Comparison of ENCODE assay signal across 9 mouse cellular contexts in the genomic region with DNA sequence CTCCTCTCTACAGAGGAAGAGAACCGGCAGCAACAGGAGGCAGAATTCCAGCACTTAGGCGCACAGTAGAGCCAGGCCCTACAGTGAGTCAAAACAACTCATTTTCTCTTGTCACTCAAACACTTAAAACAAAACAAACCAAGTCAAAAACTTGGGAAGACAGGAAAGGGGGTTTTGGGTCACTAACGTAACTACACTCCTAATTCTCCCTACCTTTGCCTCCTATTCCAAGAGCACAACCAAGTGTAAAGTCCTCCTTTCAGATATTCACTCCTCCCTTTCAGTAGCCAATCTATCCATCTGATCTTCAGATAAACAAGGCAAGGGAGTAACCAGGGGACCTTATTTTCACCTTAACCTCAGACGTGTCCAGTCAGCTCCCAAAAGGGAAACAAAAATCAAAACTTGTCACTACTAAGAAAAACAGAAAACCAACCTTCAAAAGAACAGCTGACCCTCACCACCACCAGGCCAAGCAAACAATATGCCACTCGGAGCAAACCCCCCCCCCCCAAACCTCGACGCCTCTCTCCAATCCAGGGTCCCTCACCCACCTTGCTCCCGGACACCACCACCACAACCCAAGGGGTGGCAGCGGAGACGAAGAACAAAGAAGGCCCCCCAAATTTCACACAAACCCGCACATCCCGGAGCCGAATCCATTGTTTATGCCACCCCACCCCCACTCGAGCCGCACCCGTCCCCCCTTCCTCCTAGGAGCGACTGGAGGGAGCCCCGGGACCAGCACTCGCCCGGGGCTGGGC. TPM values are rescaled to one million over a fixed set of nuclear protein-coding genes. Genes with fewer than 3 reads are reported as not detected.
DNase-seq lines count a peak whose midpoint lies in the region; ATAC-seq and TF ChIP-seq lines count a peak whose summit lies in the region.
"Had no signal": no experiment of that assay in that cellular context is flagged by ENCODE, and none has a peak within 500 bp of the region (broad histone marks: within the 10 kb centered on the region; RNA-seq: fewer than 3 reads in every experiment).

No protein-coding gene starts in this region.

- no peak for ATAC-seq in forebrain, embryonic 15.5 days (replicated peaks)
- ATAC-seq in limb, embryonic 15.5 days (ENCODE audit: insufficient number of reproducible peaks, low FRiP score, low TSS enrichment, low read depth): no peak; the same call in 1 of the 2 replicates

- peaks cover 20% of the 10 kb centered on the region for H3K36me3 ChIP-seq in ES-Bruce4 (ENCODE audit: control insufficient read depth, insufficient read depth, low read length, poor library complexity, severe bottlenecking)
- H3K36me3 ChIP-seq in forebrain, embryonic 15.5 days: peaks cover 29% of the 10 kb centered on the region
- H3K36me3 ChIP-seq in limb, embryonic 15.5 days: peaks cover 29% of the 10 kb centered on the region

- WGBS in forebrain, embryonic 15.5 days: 1% methylated on average over 18 of the region's 20 CpGs
- 3% methylated on average over 19 of the region's 20 CpGs for WGBS in limb, embryonic 15.5 days

- no peak for TF ChIP-seq EP300 in ES-Bruce4 (IDR thresholded peaks at IDR 0.05; ENCODE audit: insufficient read depth, low read depth, low read length)

- TF ChIP-seq CTCF in ES-Bruce4 (IDR thresholded peaks at IDR 0.05; ENCODE audit: low read depth, low read length): no peak

- H3K9me3 ChIP-seq in ES-Bruce4 (replicated peaks; ENCODE audit: control insufficient read depth, insufficient read depth, low read length, poor library complexity, severe bottlenecking): no peaks in the 10 kb centered on the region
- no peaks in the 10 kb centered on the region for H3K9me3 ChIP-seq in forebrain, embryonic 15.5 days
- H3K9me3 ChIP-seq in limb, embryonic 15.5 days: no peaks in the 10 kb centered on the region

- peak; percentile 78 for DNase-seq in heart, adult 11 months
- no peak for DNase-seq in heart, adult 18-20 months
- no peak for DNase-seq in right cerebral cortex, adult 2 months (ENCODE audit: low spot score in 2 of 2)
- DNase-seq in left cerebral cortex, postnatal 36 days (ENCODE audit: low spot score in 2 of 2): no peak
- no peak for DNase-seq in urinary bladder, adult 2 months (ENCODE audit: low spot score)

- TF ChIP-seq POLR2A in ES-Bruce4 (IDR thresholded peaks at IDR 0.05; ENCODE audit: insufficient read depth, low read length): no peak

- H3K4me3 ChIP-seq in ES-Bruce4 (ENCODE audit: low read depth, low read length): peak overlapping the region; percentile 86
- peak overlapping the region; percentile 78 for H3K4me3 ChIP-seq in forebrain, embryonic 15.5 days
- peak overlapping the region; percentile 95 for H3K4me3 ChIP-seq in limb, embryonic 15.5 days

- peaks cover under 1% of the 10 kb centered on the region for H3K4me1 ChIP-seq in ES-Bruce4 (ENCODE audit: control insufficient read depth, insufficient read depth, low read length)
- H3K4me1 ChIP-seq in forebrain, embryonic 15.5 days: peaks cover 36% of the 10 kb centered on the region
- H3K4me1 ChIP-seq in limb, embryonic 15.5 days: peaks cover 21% of the 10 kb centered on the region

- intact Hi-C loops in left cerebral cortex, postnatal 36 days (cut with DNase I): no loop called here

- peak overlapping the region; percentile 88 for H3K9ac ChIP-seq in ES-Bruce4 (ENCODE audit: low read depth, poor library complexity, severe bottlenecking)
- peak overlapping the region; percentile 95 for H3K9ac ChIP-seq in forebrain, embryonic 15.5 days (replicated peaks)
- peak overlapping the region; percentile 94 for H3K9ac ChIP-seq in limb, embryonic 15.5 days

- H3K27ac ChIP-seq in ES-Bruce4 (ENCODE audit: insufficient read depth, low read length): peak overlapping the region; percentile 2; the same call in 1 of the 2 replicates
- peak overlapping the region; percentile 95 for H3K27ac ChIP-seq in forebrain, embryonic 15.5 days (replicated peaks)
- H3K27ac ChIP-seq in limb, embryonic 15.5 days: peak overlapping the region; percentile 89

- H3K4me2 ChIP-seq in forebrain, embryonic 15.5 days (replicated peaks): peak overlapping the region; percentile 52
- peak overlapping the region; percentile 57 for H3K4me2 ChIP-seq in limb, embryonic 15.5 days

- no peaks in the 10 kb centered on the region for H3K27me3 ChIP-seq in ES-Bruce4 (ENCODE audit: control insufficient read depth, insufficient read depth, low read length, poor library complexity, severe bottlenecking)
- no peaks in the 10 kb centered on the region for H3K27me3 ChIP-seq in forebrain, embryonic 15.5 days
- no peaks in the 10 kb centered on the region for H3K27me3 ChIP-seq in limb, embryonic 15.5 days
- H3K27me3 ChIP-seq: Patski had no signal

RNA-seq across cellular contexts. Expression of gene Zfyve1, which starts 0.6 kb away (rescaled TPM):
- 10 to 100 TPM; 15.3 to 15.5 TPM for total RNA-seq in heart, adult 18-20 months (2021)
- polyA plus RNA-seq in ES-Bruce4 (2011; ENCODE audit: insufficient read depth, insufficient read length, low read depth, missing spikeins): 37.7 and 38.0 TPM in 2 replicates
- 33.5 and 35.2 TPM in 2 replicates for polyA plus RNA-seq in forebrain, embryonic 15.5 days (2015; fragmentation: Nextera tagmentation; extraction: Ambion mirVana)
- polyA plus RNA-seq in limb, embryonic 15.5 days (2015; fragmentation: Nextera tagmentation; extraction: Ambion mirVana): 17.9 and 18.2 TPM in 2 replicates
- total RNA-seq in left cerebral cortex, postnatal 36 days (2021): 10 to 100 TPM; 43.6 to 44.9 TPM
- polyA plus RNA-seq in urinary bladder, adult 2 months (2012; rRNA removed): 26.5 and 31.2 TPM in 2 replicates

RNA-seq across cellular contexts. Expression of gene Rbm25, which starts 34.7 kb away (rescaled TPM):
- 10 to 100 TPM; 39.9 to 47.7 TPM for total RNA-seq in heart, adult 18-20 months (2021)
- polyA plus RNA-seq in ES-Bruce4 (2011; ENCODE audit: insufficient read depth, insufficient read length, low read depth, missing spikeins): 370 and 372 TPM in 2 replicates
- 259 and 274 TPM in 2 replicates for polyA plus RNA-seq in forebrain, embryonic 15.5 days (2015; fragmentation: Nextera tagmentation; extraction: Ambion mirVana)
- 225 and 234 TPM in 2 replicates for polyA plus RNA-seq in limb, embryonic 15.5 days (2015; fragmentation: Nextera tagmentation; extraction: Ambion mirVana)
- 100 to 1,000 TPM in 1 of 2 experiments, 10 to 100 TPM in 1; 79.7 to 150 TPM for total RNA-seq in left cerebral cortex, postnatal 36 days (2021)
- 78.7 and 103 TPM in 2 replicates for polyA plus RNA-seq in urinary bladder, adult 2 months (2012; rRNA removed)

Comparison
In these comparisons a context has a peak if more than half of its experiments do, and no peak if none do; other contexts are left out.
1. H3K27ac ChIP-seq: peak in every context shown above with its lines; median percentile 95 in forebrain, embryonic 15.5 days; 89 in limb, embryonic 15.5 days; 2 in ES-Bruce4.